Mouse (Mus musculus): Measurements from ENCODE around the gene Clcf1.

GRCm38 (mm10) chr19:4230415-4230814, 16.4 kb downstream of the Clcf1 start:
- TF ChIP-seq CTCF (IDR thresholded peaks at IDR 0.05 in 2 of 3, conservative IDR thresholded peaks at IDR 0.05 in 1 of 3; ENCODE audit: control insufficient read depth in 1 of 3, insufficient read depth in 1 of 3, low read depth in 2 of 3, low read length in 3 of 3, poor library complexity in 1 of 3, severe bottlenecking in 1 of 3) (no peak), POLR2AphosphoS5 (IDR thresholded peaks at IDR 0.05; ENCODE audit: borderline replicate concordance, low read depth, low read length) (no peak), POLR2A (IDR thresholded peaks at IDR 0.05; ENCODE audit: control insufficient read depth in 1 of 2, insufficient read depth in 1 of 2, low read depth in 1 of 2, low read length in 2 of 2, poor library complexity in 1 of 2) (no peak), NRF1 (IDR thresholded peaks at IDR 0.05; ENCODE audit: insufficient read depth, low read depth, low read length, poor library complexity, severe bottlenecking) (no peak), BHLHE40 (IDR thresholded peaks at IDR 0.05; ENCODE audit: borderline replicate concordance, low read depth, low read length) (no peak), MAX (IDR thresholded peaks at IDR 0.05; ENCODE audit: low read length) (no peak), EP300 (IDR thresholded peaks at IDR 0.05; ENCODE audit: low read depth in 1 of 2, low read length in 2 of 2) (no peak)

All from MEL (cell line).